Mouse (Mus musculus) adipocyte (in vitro differentiated cells): Measurements from ENCODE around the gene Bach2.

Experiments used
- DNase-seq: peaks from one replicate; pipeline ENCODE4 v3.0.0-alpha.2; 2016; ENCODE audit warnings: low spot score

Gene Bach2

DNA sequence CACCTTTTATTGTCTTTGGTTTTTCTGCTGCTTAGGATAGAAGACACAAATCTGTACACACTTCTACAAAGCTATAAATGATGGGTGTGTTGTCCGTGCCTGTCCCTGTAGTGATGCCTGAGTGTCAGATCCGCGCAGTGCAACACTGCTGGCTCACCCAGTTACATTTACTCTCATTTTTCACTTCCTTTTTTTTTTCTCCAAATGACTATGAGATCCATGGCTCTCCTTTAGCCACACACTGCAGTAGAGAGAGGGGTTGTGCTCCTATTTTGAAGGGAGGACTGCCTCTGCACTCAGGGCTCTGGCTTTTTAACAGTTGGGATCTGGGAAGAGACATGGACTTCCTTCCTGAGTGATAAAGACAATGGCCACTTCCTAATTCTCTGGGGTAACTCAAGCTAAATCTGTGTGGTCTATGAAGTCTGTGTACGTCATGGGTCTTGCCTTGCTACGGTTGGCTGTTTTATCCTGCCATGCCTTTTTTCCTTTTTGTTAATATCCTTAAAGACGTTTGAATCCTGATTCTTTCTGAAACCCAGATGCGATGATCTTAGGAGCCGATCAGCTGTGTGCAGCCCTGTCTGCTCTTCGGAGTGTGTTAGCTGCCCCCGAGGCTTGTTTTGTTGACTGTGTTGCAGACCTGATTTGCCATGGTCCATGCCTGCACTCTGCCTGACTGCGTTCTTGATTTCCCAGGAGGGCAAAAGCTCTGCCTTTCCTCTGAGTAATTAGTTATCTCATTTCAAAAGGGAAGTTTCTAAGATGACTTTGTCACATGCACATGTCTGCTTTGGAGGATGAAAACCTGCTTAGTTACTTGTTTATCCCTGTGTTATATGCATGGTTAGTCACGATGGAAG, 120.2 kb downstream of the Bach2 start:
- DNase-seq, result no peak

DNA sequence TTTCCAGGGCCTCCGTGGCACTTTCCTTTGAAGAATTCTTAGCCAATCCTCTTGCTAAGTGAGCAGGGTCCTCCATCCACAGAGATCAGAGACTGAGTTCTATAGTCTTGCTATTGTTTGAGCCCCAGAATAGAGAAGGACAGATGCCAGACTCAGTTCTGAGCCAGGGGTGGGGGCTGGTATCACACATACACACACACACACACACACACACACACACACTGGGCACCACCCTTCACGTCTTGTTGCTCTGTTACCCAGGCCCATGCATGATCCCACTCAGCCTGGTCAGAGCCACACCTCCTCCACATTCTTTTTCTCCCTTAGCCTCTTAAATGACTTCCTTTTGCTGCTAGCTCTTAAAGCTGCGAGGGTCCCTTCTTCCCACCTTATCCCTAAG, 121.0 kb downstream of the Bach2 start:
- no peak for DNase-seq

DNA sequence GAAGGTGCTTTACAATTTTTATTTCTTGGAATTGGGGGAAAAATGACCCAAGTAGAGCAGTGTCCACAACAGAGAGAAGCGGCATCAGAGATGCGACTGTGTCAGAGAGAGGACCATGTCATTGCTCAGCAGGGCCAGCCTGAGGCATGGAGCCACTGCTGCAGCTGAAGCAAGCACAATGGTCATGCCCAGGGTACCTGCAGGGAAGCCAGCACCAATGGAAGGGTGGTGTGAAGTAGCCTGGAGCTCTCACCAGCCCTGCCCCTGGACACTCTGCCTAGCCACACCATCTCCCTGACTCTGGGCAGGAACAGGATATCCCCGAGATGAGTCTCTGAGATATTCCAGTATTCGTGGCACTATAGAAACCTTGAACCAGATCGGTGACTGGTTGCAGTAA, 121.9 kb downstream of the Bach2 start:
- DNase-seq, result no peak

DNA sequence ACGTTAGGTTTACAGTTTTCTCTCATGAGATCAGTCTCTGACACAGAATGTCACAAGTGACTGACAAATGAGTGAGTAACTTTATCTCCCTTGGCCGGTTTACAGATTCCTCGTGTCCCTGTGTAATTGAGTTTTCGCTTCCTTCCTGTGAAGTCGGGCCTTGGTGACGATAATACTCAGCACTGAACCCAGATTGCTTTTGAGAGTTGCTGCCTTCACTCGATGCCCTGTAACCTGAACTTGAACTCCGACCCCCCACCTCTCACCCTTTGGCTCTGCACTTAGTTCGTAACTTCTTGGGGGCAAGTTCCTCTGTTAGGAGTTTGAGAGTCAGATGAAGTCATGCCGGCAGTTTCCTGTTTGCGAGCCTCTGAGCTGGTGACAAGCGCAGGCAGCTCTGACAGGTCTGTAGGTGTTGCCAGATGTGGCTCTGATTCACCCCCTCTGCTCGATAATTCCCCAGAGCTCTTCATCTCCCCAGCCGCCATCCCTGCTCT, 124.9 kb downstream of the Bach2 start:
- no peak for DNase-seq

DNA sequence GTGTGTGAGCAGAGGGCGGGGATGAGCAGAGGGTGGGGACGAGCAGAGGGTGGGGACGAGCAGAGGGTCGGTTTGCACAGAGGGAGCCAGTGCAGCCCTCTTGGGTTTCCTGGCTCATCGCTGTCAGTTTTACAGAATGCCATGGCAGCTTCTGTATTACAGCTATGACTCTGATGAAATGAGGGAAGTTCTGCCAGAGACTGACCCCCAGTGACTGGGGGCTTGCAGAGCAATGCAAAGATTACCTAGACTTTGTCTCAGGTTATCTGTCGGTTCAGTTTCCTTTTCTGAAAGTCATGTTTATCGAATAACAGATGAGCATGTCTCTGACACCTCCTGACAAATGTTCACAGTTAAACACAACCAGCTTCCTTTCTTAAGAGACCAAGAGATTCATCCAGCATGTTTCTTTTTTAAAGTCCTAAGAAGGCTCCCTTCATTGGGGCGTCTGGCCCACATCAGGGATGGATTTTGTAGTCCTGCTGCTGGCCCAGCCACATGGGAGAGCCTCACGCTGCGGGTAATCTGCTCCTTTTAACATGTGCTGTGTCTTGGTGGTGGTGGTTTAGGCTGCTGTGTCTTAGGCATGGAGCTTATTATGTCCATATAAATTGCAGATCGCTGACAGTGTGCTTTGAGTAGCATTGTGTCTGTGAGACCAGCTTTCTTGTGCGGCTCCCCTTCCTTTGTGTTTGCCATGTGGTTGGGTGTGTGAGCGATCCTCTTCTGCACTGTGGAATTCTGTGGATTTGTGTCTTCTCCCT, 126.7 kb downstream of the Bach2 start:
- DNase-seq, result no peak

DNA sequence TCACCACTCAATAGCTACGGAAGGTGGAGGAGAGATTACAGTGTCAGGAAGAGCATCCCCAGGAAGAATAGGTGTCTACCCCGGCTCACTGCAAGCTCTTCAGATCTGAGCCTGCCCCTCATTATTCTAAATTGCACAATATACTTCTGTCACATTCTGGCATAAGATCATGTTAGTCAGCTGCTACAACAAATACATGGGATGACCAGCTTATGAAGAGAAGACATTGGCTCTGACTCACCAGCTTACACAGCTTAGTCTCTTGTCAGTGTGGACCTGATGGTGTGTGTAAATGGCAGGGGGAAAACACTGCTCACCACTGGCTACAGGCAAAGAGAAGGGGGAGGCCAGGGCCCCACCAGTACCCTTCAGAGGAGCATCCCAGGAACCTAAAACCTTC, 127.6 kb downstream of the Bach2 start:
- no peak for DNase-seq

DNA sequence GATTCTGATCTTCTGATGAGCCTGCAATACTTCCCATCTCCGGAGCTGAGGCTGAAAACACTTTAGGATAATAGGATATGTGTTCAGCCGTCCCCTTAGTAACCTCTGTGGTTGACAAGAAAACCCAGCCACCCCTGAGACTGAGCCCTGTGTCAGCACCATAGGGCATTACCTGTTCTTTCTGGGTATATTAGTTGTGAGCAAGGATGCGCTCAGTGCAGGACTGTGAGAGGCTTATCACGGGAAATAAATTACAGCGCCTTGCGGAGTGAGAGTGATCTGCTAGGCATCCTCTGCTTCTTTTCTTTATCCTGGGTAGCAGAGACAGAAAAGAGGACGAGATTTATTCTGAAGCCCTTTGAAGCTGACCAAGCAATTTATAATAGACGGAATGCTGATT, 129.7 kb downstream of the Bach2 start:
- no peak for DNase-seq

DNA sequence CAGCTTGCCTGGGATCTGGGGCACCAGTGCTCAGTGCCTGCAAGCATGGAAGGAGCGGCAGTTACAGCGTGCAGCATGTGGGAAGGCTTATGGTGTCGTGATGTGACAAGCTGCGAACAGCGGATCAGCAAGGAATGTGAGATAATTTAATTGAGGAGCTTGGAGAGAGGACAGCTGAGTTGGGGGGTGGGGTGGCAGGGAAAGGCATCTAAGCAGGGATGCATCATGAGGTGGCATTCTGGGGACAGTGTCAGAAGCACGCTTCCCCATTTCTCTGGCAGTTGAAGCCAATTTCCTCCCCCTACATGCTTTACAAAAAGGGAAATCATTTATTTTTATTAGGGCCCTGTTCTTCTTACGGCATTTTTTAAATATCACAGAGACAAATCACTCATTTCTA, 134.5 kb downstream of the Bach2 start:
- no peak for DNase-seq

DNA sequence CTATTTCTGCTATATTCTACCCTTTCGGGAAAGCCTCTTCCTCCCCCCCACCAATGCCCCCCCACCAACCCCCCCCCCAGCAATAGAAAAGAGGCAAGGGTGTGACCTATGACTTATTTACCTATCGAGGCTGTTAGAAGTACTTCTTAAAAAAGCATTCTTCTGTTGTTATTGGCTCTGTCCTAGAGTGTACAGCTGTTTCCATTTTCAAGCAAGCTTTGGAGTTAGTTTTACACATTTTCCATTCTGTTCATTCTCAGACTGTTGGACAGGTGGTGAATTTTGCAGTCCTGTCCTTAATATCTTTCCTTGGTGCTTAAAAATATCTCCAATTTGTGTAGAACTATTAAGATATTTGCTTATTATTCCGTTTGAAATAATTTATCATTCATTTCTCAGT, 134.9 kb downstream of the Bach2 start:
- DNase-seq, result no peak

DNA sequence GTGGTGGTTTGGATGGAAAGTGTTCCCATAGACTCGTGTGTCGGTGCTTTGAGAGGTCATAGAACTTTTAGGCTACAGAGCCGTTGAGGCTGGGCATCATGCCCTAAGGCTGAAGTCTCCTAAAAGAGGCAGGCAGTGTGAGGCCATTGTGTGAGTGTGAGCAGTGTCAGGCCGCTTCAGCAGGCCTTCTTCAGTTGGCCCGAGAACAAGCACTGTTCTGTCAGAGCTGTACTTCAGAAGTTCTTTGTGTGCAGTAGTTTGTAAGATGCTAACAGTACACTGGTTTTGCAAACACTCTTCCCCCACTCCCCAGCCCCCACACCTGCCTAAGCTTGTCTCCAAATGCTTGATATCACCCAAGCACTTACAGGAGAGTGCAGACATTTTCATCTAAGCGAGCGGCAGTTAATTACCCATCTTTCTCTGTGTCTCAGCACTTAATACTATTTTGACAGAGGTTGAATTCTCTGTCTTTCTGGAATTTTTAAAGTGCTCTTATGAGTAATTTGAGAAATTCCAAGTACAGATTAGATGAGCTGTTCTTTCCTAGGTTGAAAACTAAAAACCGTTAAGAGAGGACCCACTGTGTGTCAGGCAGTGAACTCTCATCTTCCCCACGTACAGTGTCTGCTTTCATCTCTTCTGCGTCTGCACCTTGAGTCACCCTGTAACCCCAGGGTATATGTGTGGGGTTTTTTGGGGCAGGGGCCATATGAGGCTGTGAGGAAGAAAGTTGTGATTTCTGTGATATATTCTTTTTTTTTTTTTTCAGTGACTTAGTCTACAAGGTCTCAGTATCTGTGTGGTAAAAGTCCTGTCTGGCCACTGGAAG, 136.4 kb downstream of the Bach2 start:
- DNase-seq, result no peak

DNA sequence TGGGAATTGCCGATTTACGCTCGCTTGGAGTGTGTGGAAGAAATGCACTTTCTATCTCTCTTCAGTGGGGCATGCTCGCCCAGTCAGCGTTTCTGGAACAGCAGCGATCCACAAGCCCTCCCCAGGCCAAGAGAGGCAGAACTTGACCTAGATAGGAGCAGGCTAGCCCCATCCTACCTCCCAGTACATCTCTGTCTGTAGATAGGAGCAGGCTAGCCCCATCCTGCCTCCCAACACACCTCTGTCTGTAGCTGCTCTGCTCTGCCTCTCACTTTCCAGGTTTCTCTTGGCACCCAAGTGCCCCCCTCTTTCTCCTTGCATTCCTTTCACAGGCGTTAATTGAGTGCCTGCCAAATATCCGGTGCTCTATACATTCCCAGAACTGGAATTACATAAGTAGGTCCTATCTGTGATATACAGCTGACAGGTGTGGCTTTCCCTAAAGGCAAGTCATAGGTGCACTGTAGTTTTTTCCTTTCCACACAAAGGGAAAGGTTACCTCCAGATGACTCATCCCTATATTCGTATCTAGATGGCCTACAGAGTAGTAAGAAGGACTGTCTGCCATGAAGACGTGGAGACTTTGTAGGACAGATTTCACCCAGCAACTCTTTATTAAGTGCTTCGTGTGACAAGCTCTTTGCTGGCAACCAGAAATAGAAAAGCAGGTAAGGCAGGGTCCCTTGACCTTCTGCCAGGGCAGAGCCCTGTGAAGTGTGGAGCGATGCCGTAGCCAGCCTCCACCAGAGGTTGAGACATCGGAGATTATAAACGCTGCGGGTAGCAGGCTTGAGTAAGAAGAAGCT, 137.3 kb downstream of the Bach2 start:
- no peak for DNase-seq

DNA sequence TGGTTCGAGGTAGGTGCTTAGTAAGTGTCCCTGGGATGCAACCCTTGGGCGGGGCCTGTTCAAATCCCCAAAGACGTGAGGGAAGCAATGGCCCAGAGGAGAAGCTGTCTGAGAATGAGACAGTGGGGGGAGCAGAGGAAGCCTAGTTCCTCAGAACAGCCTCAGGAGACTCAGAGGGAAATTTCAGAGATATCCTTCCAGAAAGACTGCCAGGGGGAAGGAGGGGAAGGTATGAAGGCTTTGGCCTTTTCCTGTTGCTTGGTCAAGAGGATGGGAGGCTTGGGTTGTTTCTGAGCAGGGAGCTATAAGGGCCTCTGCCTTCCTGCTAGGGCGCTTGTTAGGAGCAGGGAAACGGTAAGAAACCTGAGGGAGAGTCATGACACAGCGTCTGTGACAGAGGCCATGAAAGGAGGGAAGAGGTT, 137.9 kb downstream of the Bach2 start:
- peak; percentile 9 for DNase-seq

DNA sequence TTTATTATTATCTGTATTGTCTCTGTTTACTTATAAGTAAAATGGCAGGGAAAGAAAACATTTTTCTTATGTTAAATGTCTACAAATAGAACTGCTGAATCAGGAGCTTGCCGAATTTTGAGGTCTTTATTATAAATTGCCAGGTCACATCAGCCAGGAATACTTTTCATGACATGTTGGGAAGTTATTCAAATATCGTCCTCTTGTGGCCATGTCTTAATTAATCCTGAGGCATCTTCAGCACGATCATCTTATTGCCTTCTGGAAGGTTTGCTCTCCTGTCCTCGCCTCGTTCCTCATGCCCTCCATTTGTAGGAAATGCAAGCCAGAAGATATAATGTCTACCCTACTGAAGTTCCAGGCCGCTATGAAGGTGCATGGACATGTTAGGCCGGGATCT, 140.5 kb downstream of the Bach2 start:
- DNase-seq, result no peak

DNA sequence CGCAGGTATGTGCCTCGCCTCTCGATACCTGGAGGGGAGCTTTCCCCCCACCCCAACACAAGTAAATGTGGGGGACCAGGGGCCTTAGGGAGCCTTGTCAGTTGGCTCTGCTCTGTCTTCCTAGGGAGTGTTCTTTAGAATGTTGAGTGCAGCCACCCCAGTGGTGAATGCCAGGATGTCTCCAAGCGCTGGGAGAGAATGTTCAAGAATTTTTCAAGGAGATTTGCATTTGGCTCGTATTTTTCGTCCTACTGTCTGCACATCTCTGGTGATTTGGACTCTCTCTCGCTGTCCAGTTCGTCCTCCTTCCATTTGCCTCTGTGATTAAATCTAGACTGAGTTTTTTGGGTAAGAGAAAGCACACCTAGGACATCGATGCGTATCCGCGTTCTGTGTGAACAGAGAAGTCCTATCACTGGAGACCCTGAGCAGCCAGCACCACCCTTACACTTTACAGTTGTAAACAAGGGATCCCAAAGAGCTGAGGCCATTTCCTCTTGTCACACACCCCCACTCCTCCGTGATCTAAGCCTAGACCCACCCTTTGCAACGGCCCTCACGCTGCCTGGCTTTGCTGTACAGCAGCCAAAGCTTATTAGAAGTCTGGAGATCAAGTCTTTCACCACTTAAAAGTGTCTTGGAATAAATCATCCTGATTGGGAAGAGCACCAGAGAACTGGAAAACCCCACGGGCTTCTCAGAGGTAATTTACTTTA, 143.2 kb downstream of the Bach2 start:
- no peak for DNase-seq

DNA sequence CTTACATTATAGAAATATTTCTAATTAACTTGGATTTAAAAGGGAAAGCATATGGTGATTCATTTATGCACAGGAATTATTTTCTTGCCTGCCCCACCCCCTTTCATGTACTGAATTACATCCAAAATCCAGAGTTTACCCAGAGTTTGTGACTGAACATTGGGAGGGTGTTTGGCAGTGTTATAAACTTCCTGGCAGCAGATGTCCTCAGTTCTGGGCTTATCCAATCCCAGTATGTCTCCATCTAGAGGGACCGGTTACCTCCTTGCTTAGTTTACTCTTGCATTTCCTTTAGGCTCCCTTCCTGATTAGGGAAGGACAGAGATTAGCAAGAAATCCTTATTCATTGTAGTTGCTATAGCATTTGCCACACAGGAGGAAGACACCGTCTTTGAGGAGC, 146.5 kb downstream of the Bach2 start:
- DNase-seq, result no peak

DNA sequence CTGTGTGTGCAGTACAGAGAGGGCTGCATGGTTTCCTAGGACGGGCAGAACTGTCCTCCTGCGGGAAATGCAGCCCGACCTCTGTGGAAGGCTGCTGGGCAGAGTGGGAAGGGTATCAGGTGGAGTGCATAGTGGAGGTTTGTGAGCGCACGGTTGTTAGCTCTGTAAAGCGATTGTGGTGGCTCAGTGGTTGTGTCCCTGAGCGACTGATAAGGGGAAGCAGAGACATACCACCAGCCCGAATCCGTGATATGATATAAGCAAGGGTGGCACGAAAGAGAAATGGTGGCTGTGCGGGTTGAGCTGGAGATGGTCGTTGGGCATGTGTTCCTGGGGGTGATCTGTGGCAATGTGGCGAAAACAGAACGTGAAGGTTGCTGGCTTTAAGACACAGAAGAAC, 147.0 kb downstream of the Bach2 start:
- no peak for DNase-seq

DNA sequence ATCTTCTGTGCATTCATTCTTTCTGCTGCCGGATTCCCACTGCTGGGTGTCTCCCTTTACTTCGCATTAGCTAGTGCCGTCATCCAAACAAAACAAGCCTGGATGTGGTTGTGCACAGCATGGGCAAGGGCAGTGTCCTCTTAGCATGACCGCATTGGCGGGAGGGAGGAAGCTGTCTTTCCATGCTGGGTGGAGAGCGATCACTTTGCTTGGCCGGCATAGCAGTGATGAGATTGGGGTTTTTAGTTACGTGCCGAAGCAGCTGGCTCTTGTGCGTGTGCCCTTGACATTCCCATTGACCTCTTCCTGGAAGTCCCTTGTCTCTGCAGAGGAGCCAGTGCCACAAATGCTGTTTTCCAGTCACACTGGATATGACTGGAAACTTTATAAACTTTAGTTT, 147.7 kb downstream of the Bach2 start:
- DNase-seq, result no peak

DNA sequence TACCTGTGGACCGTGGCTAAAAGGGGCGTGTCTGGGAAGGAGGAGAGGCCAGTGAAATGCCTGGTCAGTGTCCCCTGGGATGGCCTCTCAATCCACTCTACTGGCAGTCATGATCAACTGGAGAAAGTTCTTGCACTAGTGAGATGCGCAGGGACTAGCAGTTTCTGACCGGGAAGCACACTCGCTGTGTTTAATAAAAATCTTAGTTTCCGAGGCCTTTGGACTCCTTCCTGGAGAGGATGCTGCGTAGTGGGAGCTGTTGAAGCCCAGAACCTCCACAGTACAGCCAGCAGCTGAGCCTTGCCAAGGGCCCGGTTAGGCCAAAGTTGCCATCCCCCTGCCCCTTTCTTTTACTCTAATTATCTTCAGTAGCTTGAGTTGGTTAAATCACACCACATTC, 148.3 kb downstream of the Bach2 start:
- no peak for DNase-seq

DNA sequence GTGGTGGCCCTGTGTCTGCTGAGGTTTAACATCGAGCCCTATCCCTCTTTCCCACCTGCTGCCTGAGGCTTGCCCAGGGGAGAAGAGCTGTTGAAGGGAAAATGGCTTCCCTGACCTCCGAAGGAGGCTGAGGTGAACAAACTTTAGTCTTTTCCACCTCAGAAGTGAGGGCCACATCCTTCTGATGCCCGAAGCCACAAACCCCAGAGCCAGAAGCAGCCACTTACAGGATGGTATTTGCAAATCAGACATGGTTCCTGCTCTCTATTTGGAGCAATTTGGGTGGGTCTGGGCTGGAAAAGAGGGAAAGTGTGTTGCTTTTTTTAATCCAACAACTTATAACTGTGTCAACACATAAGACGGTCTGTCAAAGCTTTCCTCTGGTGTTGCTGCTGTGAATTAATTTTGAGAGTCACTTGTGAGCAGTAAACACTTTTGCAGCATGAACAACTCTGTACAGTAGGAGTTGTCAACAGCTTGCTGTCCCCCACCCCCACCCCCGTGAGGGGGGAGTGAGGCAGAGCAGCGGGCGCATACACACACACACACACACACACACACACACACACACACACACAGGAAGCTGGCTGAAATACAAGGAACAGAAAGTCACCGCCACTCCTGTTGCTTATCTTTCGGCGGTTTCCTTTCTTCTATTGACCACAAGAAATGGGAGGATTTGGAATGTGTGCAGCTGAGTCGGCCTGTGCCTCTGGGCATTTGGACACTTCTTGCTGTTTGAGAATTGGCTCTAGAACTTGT, 149.1 kb downstream of the Bach2 start:
- no peak for DNase-seq

DNA sequence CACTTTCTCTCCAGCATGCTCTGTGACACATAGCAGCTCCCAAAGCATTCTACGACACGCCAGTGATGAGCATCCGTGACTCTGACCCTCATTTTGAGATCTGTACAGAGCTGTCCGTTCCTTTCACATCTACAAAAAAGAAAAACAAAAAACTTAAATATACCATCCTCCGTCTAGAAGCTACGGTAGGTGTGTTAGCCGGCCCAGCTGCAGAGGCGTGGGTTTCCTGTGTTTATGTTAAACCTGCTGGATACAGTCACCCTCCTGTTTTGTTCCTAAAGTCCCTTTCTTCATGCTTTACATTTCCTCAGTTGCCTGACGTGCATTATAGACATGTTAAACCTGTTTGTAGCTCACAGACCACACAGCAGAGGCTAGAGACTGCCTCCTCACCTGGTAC, 150.0 kb downstream of the Bach2 start:
- no peak for DNase-seq
